Mouse (Mus musculus): ENCODE data around the gene Zfp185. TPM values are rescaled to one million over a fixed set of nuclear protein-coding genes. Genes with fewer than 3 reads are reported as not detected.
"Not testable (repeated sequence)": the region's sequence is repeated elsewhere in the genome, so short reads cannot be mapped to it uniquely, and the experiment has no call there.

Zfp185 gene
- total RNA-seq, 2 experiments from 2014 or later, result 2.1 to 4.4 TPM

- DNase-seq, result no peak
These were observed 75.2 kb downstream of the Zfp185 start for GRCm38 (mm10) chrX:73062323-73062722.

- no peak for DNase-seq
These were observed 76.6 kb downstream of the Zfp185 start for GRCm38 (mm10) chrX:73063512-73064414.

GRCm38 (mm10) chrX:73064415-73064793 is 77.3 kb downstream of the Zfp185 start, which contains the start of gene Pnma3:
Pnma3 (plus strand) TSS chrX:73064787.
- no peak for DNase-seq

GRCm38 (mm10) chrX:73066765-73067312 is 79.7 kb downstream of the Zfp185 start:
- not testable (repeated sequence) for DNase-seq

Small RNA genes lying within 50 kb of the gene (microRNA-seq; reads per million reads assigned to microRNA genes)
- 0 reads per million in 2 experiments for gene Mir2137 (ENCODE audit: borderline replicate concordance in 2 of 2)

Other genes with a start within 250 kb of the Zfp185 start
- gene Gabrq, start 162.2 kb upstream of the Zfp185 start, total RNA-seq (2021), result not detected
- 10 to 100 TPM; 23.8 to 25.9 TPM for gene Cetn2, start 68.9 kb upstream of the Zfp185 start, total RNA-seq (2021)
- 1 to 10 TPM; 4.0 to 6.1 TPM for gene Nsdhl, start 68.8 kb upstream of the Zfp185 start, total RNA-seq (2021)
- not detected for gene Pnma5, start 49.8 kb downstream of the Zfp185 start, total RNA-seq (2021)
- not detected for gene Pnma3, start 77.4 kb downstream of the Zfp185 start, total RNA-seq (2021)
- under 1 TPM in 1 of 2 experiments, not detected in 1; 0.56 TPM for gene Xlr4a, start 95.1 kb downstream of the Zfp185 start, total RNA-seq (2021)
- 1 to 10 TPM in 1 of 2 experiments, under 1 TPM in 1; 0.91 to 3.8 TPM for gene Xlr3a, start 109.8 kb downstream of the Zfp185 start, total RNA-seq (2021)
- not detected for gene Gm14685, start 129.7 kb downstream of the Zfp185 start, total RNA-seq (2021)
- not detected for gene Xlr5b, start 161.5 kb downstream of the Zfp185 start, total RNA-seq (2021)
- gene DXBay18, start 162.1 kb downstream of the Zfp185 start, total RNA-seq (2021), result not detected
- gene Spin2d, start 189.7 kb downstream of the Zfp185 start, total RNA-seq (2021), result not detected
- 1 to 10 TPM in 1 of 2 experiments, under 1 TPM in 1; 0.51 to 2.7 TPM for gene Xlr3b, start 204.9 kb downstream of the Zfp185 start, total RNA-seq (2021)
- not detected for gene Xlr4b, start 227.0 kb downstream of the Zfp185 start, total RNA-seq (2021)
- gene F8a, start 241.0 kb downstream of the Zfp185 start, total RNA-seq (2021), result 1 to 10 TPM; 6.3 to 7.7 TPM

Data from gastrocnemius, postnatal 25 days (tissue).